Mouse (Mus musculus): ENCODE measurements around the gene Gm973.

GRCm38 (mm10) chr1:59580131-59580751 lies 64.2 kb downstream of the Gm973 start:
- TF ChIP-seq CTCF (conservative IDR thresholded peaks at IDR 0.05; ENCODE audit: low read length): no peak
- TF ChIP-seq NANOG (IDR thresholded peaks at IDR 0.05; ENCODE audit: borderline replicate concordance, low read length): no peak
- no peak for TF ChIP-seq POU5F1 (IDR thresholded peaks at IDR 0.05; ENCODE audit: borderline replicate concordance, low read length)
